Comparison of ENCODE assay signal across 9 mouse cellular contexts in genomic region chr6:135322749-135323148, GRCm38 (mm10). TPM values are rescaled to one million over a fixed set of nuclear protein-coding genes. Genes with fewer than 3 reads are reported as not detected.
A peak's percentile ranks its signal among the peaks of the same experiment; 100 is the strongest.
DNase-seq lines count a peak whose midpoint lies in the region; ATAC-seq and TF ChIP-seq lines count a peak whose summit lies in the region.
"Had no signal": no experiment of that assay in that cellular context is flagged by ENCODE, and none has a peak within 500 bp of the region (broad histone marks: within the 10 kb centered on the region; RNA-seq: fewer than 3 reads in every experiment).

No protein-coding gene starts in this region.

- no peak for TF ChIP-seq CTCF in liver, postnatal 0 days (IDR thresholded peaks at IDR 0.05; ENCODE audit: low read depth)
- no peak for TF ChIP-seq CTCF in cerebellum, adult 2 months (IDR thresholded peaks at IDR 0.05; ENCODE audit: borderline replicate concordance, insufficient read depth, low read depth, low read length)

- WGBS in liver, postnatal 0 days (ENCODE audit: insufficient replicate concordance) = 57% methylated on average over 7 of the region's 7 CpGs
- WGBS in liver, embryonic 12.5 days (ENCODE audit: insufficient replicate concordance) = 56% methylated on average over 7 of the region's 7 CpGs
- WGBS in embryonic facial prominence, embryonic 15.5 days = 61% methylated on average over 7 of the region's 7 CpGs
- WGBS in limb, embryonic 12.5 days = 81% methylated on average over 7 of the region's 7 CpGs
- 86% methylated on average over 7 of the region's 7 CpGs for WGBS in cerebellum, adult 2 months

- H3K27ac ChIP-seq in liver, postnatal 0 days (ENCODE audit: low read depth) = no peak overlapping the region
- no peak overlapping the region for H3K27ac ChIP-seq in liver, embryonic 12.5 days
- H3K27ac ChIP-seq in embryonic facial prominence, embryonic 15.5 days (replicated peaks) = peak overlapping the region; percentile 65
- H3K27ac ChIP-seq in limb, embryonic 12.5 days = peak overlapping the region; percentile 13
- no peak overlapping the region for H3K27ac ChIP-seq in cerebellum, adult 2 months (ENCODE audit: insufficient read depth, low read length)
- H3K27ac ChIP-seq: neural tube, embryonic 12.5 days had no signal

- ATAC-seq in liver, postnatal 0 days = no peak
- no peak for ATAC-seq in liver, embryonic 12.5 days
- ATAC-seq in embryonic facial prominence, embryonic 15.5 days (ENCODE audit: insufficient number of reproducible peaks, low FRiP score, low TSS enrichment, low read depth) = no peak
- ATAC-seq in limb, embryonic 12.5 days (ENCODE audit: insufficient number of reproducible peaks, insufficient read depth, low FRiP score, low TSS enrichment, low read depth) = no peak
- ATAC-seq in erythroid progenitor cell, adult 5-6 weeks (replicated peaks; ENCODE audit: low FRiP score, poor library complexity, severe bottlenecking) = no peak

- H3K4me1 ChIP-seq in liver, postnatal 0 days (ENCODE audit: insufficient read depth) = peaks cover 16% of the 10 kb centered on the region; the same call in 1 of the 2 replicates
- peaks cover 20% of the 10 kb centered on the region; the same call in 1 of the 2 replicates for H3K4me1 ChIP-seq in liver, embryonic 12.5 days
- peaks cover 13% of the 10 kb centered on the region for H3K4me1 ChIP-seq in embryonic facial prominence, embryonic 15.5 days
- H3K4me1 ChIP-seq in limb, embryonic 12.5 days (replicated peaks) = peaks cover 13% of the 10 kb centered on the region
- H3K4me1 ChIP-seq in cerebellum, adult 2 months (ENCODE audit: control insufficient read depth, insufficient read depth, low read length) = peaks cover 3% of the 10 kb centered on the region; the same call in 1 of the 2 replicates

- peak overlapping the region; percentile 1; the same call in 1 of the 2 replicates for H3K4me2 ChIP-seq in liver, postnatal 0 days (ENCODE audit: low read depth, low read length)
- H3K4me2 ChIP-seq in liver, embryonic 12.5 days = no peak overlapping the region
- H3K4me2 ChIP-seq in embryonic facial prominence, embryonic 15.5 days (replicated peaks) = no peak overlapping the region
- H3K4me2 ChIP-seq in limb, embryonic 12.5 days = no peak overlapping the region

- H3K9me3 ChIP-seq in liver, postnatal 0 days (ENCODE audit: low read length) = no peaks in the 10 kb centered on the region
- no peaks in the 10 kb centered on the region for H3K9me3 ChIP-seq in liver, embryonic 12.5 days (replicated peaks)
- H3K9me3 ChIP-seq in embryonic facial prominence, embryonic 15.5 days (replicated peaks) = no peaks in the 10 kb centered on the region
- no peaks in the 10 kb centered on the region for H3K9me3 ChIP-seq in limb, embryonic 12.5 days
- H3K9me3 ChIP-seq: neural tube, embryonic 12.5 days had no signal

- no peaks in the 10 kb centered on the region for H3K27me3 ChIP-seq in liver, postnatal 0 days (ENCODE audit: insufficient read depth, low read length)
- peaks cover 17% of the 10 kb centered on the region for H3K27me3 ChIP-seq in liver, embryonic 12.5 days (replicated peaks)
- no peaks in the 10 kb centered on the region for H3K27me3 ChIP-seq in embryonic facial prominence, embryonic 15.5 days
- no peaks in the 10 kb centered on the region for H3K27me3 ChIP-seq in limb, embryonic 12.5 days
- no peaks in the 10 kb centered on the region for H3K27me3 ChIP-seq in cerebellum, adult 2 months (ENCODE audit: control insufficient read depth, insufficient read depth, low read length)
- H3K27me3 ChIP-seq: neural tube, embryonic 12.5 days had no signal

- DNase-seq in liver, postnatal 0 days = no peak
- peak; percentile 4 to 9 for DNase-seq in thymus, postnatal 10 days (ENCODE audit: low spot score in 2 of 2)
- no peak for DNase-seq in right cerebral cortex, adult 2 months (ENCODE audit: low spot score in 2 of 2)
- DNase-seq in cerebellum, adult 2 months = no peak

- no peak overlapping the region for H3K4me3 ChIP-seq in liver, postnatal 0 days (ENCODE audit: low read depth, low read length)
- no peak overlapping the region for H3K4me3 ChIP-seq in liver, embryonic 12.5 days
- H3K4me3 ChIP-seq in embryonic facial prominence, embryonic 15.5 days (replicated peaks) = no peak overlapping the region
- H3K4me3 ChIP-seq in limb, embryonic 12.5 days (replicated peaks) = no peak overlapping the region
- H3K4me3 ChIP-seq in cerebellum, adult 2 months (replicated peaks; ENCODE audit: insufficient read depth, low read depth, low read length) = no peak overlapping the region
- H3K4me3 ChIP-seq: neural tube, embryonic 12.5 days had no signal

- H3K9ac ChIP-seq in liver, postnatal 0 days (replicated peaks) = no peak overlapping the region
- H3K9ac ChIP-seq in liver, embryonic 12.5 days = no peak overlapping the region
- no peak overlapping the region for H3K9ac ChIP-seq in embryonic facial prominence, embryonic 15.5 days
- no peak overlapping the region for H3K9ac ChIP-seq in limb, embryonic 12.5 days (replicated peaks)
- H3K9ac ChIP-seq: neural tube, embryonic 12.5 days had no signal

- TF ChIP-seq EP300 in liver, postnatal 0 days (IDR thresholded peaks at IDR 0.05; ENCODE audit: low read depth) = no peak

- H3K36me3 ChIP-seq in liver, postnatal 0 days (replicated peaks; ENCODE audit: insufficient read depth, low read length) = no peaks in the 10 kb centered on the region
- H3K36me3 ChIP-seq in liver, embryonic 12.5 days = no peaks in the 10 kb centered on the region
- no peaks in the 10 kb centered on the region for H3K36me3 ChIP-seq in embryonic facial prominence, embryonic 15.5 days
- no peaks in the 10 kb centered on the region for H3K36me3 ChIP-seq in limb, embryonic 12.5 days
- H3K36me3 ChIP-seq: neural tube, embryonic 12.5 days had no signal

- TF ChIP-seq POLR2A in cerebellum, adult 2 months (IDR thresholded peaks at IDR 0.05; ENCODE audit: borderline replicate concordance, insufficient read depth, low read length) = no peak

RNA-seq across cellular contexts. Expression of gene Pbp2, which starts 12.5 kb away (rescaled TPM):
- polyA plus RNA-seq in liver, postnatal 0 days (2015; fragmentation: Nextera tagmentation; extraction: Ambion mirVana) = not detected in 2 replicates
- not detected in 2 replicates for polyA plus RNA-seq in liver, embryonic 12.5 days (2016; fragmentation: Nextera tagmentation; extraction: Ambion mirVana)
- 0.91 and 1.5 TPM in 2 replicates for polyA plus RNA-seq in embryonic facial prominence, embryonic 15.5 days (2015; fragmentation: Nextera tagmentation; extraction: Ambion mirVana)
- 0.17 TPM in 1 of 2 replicates, not detected in the other for polyA plus RNA-seq in limb, embryonic 12.5 days (2016; fragmentation: Nextera tagmentation; extraction: Ambion mirVana)
- not detected in 2 replicates for polyA plus RNA-seq in cerebellum, adult 2 months (2012; rRNA removed)
- 1.7 TPM in 1 of 2 replicates, not detected in the other for total RNA-seq in erythroid progenitor cell, adult 5-6 weeks (2015; ENCODE audit: low replicate concordance)
- not detected in 2 replicates for total RNA-seq in erythroid progenitor cell, adult 5-6 weeks (2017; ENCODE audit: low replicate concordance)

RNA-seq across cellular contexts. Expression of gene Emp1, which starts 39.6 kb away (rescaled TPM):
- polyA plus RNA-seq in liver, postnatal 0 days (2015; fragmentation: Nextera tagmentation; extraction: Ambion mirVana) = 1.2 TPM in 2 replicates
- polyA plus RNA-seq in liver, embryonic 12.5 days (2016; fragmentation: Nextera tagmentation; extraction: Ambion mirVana) = 0.74 and 0.99 TPM in 2 replicates
- polyA plus RNA-seq in embryonic facial prominence, embryonic 15.5 days (2015; fragmentation: Nextera tagmentation; extraction: Ambion mirVana) = 172 and 177 TPM in 2 replicates
- 38.0 and 39.4 TPM in 2 replicates for polyA plus RNA-seq in limb, embryonic 12.5 days (2016; fragmentation: Nextera tagmentation; extraction: Ambion mirVana)
- 1.5 and 1.8 TPM in 2 replicates for polyA plus RNA-seq in cerebellum, adult 2 months (2012; rRNA removed)
- total RNA-seq in erythroid progenitor cell, adult 5-6 weeks (2015; ENCODE audit: low replicate concordance) = 3.2 TPM in 1 of 2 replicates, not detected in the other
- total RNA-seq in erythroid progenitor cell, adult 5-6 weeks (2017; ENCODE audit: low replicate concordance) = 0.77 and 2.0 TPM in 2 replicates

Comparison
In these comparisons a context has a peak if more than half of its experiments do, and no peak if none do; other contexts are left out.
1. DNase-seq: peak in thymus, postnatal 10 days (2 of 2); none in liver, postnatal 0 days (single experiment), right cerebral cortex, adult 2 months (0 of 2) and cerebellum, adult 2 months (0 of 2).
2. H3K27ac ChIP-seq: peak in embryonic facial prominence, embryonic 15.5 days (single experiment) and limb, embryonic 12.5 days (single experiment); none in liver, postnatal 0 days (single experiment), liver, embryonic 12.5 days (single experiment) and cerebellum, adult 2 months (single experiment).
3. RNA of gene Emp1, which starts 39.6 kb away (polyA plus RNA-seq): 172 to 177 TPM in embryonic facial prominence, embryonic 15.5 days and 38.0 to 39.4 TPM in limb, embryonic 12.5 days; 1.5 to 1.8 TPM in cerebellum, adult 2 months, 1.2 TPM in liver, postnatal 0 days and 0.74 to 0.99 TPM in liver, embryonic 12.5 days; every median in the first group is over 10 times any median in the second.